ENCODE assay signal across 8 mouse cellular contexts in the genomic region with DNA sequence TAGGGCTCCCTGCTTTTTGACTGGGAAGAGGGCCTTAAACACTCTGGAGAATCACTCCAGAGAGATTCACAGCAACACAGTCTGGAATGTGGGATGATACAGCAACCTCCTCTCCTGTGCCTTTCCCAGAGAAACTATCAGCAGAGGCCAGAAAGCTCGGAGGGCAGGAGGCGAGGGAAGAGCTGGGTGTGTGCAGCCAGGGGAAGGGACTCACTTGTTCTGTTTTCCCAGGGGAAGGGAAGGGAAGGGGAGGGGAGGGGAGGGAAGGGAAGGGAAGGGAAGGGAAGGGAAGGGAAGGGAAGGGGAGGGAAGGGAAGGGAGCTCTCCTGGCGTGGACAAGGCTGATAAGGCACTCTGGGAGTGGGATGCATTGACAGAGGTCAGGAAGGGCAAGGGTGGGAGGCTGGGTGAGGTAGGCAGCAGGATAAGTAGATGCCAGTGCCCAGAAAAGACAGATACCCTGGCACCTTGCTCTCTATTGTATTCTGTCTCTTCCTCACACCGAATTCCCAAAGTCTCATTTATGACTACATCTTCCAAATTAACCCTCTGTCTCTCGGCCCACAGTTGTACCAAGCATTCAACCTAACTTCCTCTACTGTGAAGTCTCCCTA. TPM values are rescaled to one million over a fixed set of nuclear protein-coding genes. Genes with fewer than 3 reads are reported as not detected.
A peak's percentile ranks its signal among the peaks of the same experiment; 100 is the strongest.
DNase-seq lines count a peak whose midpoint lies in the region; ATAC-seq lines count a peak whose summit lies in the region.

No protein-coding gene starts in this region.

- H3K4me2 ChIP-seq in embryonic facial prominence, embryonic 13.5 days, result peak overlapping the region; percentile 80
- H3K4me2 ChIP-seq in hindbrain, embryonic 14.5 days (replicated peaks), result peak overlapping the region; percentile 73

- ATAC-seq in cerebellum, adult (ENCODE audit: insufficient number of reproducible peaks, low FRiP score, low TSS enrichment), result no peak
- ATAC-seq in embryonic facial prominence, embryonic 13.5 days (ENCODE audit: insufficient number of reproducible peaks, insufficient read depth, low FRiP score, low TSS enrichment, low read depth), result no peak
- ATAC-seq in hindbrain, embryonic 14.5 days (ENCODE audit: low FRiP score), result no peak

- peak overlapping the region; percentile 96 for H3K9ac ChIP-seq in embryonic facial prominence, embryonic 13.5 days
- peak overlapping the region; percentile 98 for H3K9ac ChIP-seq in hindbrain, embryonic 14.5 days

- no peaks in the 10 kb centered on the region for H3K9me3 ChIP-seq in embryonic facial prominence, embryonic 13.5 days
- no peaks in the 10 kb centered on the region for H3K9me3 ChIP-seq in hindbrain, embryonic 14.5 days (ENCODE audit: control insufficient read depth, low read length)

- peaks cover 49% of the 10 kb centered on the region for H3K4me1 ChIP-seq in embryonic facial prominence, embryonic 13.5 days
- H3K4me1 ChIP-seq in hindbrain, embryonic 14.5 days (replicated peaks; ENCODE audit: control insufficient read depth, insufficient read depth, low read length), result peaks cover 49% of the 10 kb centered on the region

- 46% methylated on average over 5 of the region's 5 CpGs for WGBS in embryonic facial prominence, embryonic 13.5 days
- WGBS in hindbrain, embryonic 14.5 days, result 31% methylated on average over 5 of the region's 5 CpGs

- peak; percentile 37 to 44 for DNase-seq in cerebellum, adult 18-20 months
- no peak for DNase-seq in hindbrain, embryonic 14.5 days (ENCODE audit: low spot score)
- DNase-seq in lung, postnatal 10 days, result peak; percentile 51
- no peak for DNase-seq in ovary, postnatal 14 days (ENCODE audit: low spot score)
- no peak for DNase-seq in layer of hippocampus, adult 9-10 months (ENCODE audit: low spot score)
- no peak for DNase-seq in urinary bladder, postnatal 4 days (ENCODE audit: low spot score in 2 of 2)

- H3K36me3 ChIP-seq in embryonic facial prominence, embryonic 13.5 days, result peaks cover 49% of the 10 kb centered on the region
- peaks cover 47% of the 10 kb centered on the region for H3K36me3 ChIP-seq in hindbrain, embryonic 14.5 days (replicated peaks; ENCODE audit: control insufficient read depth, insufficient read depth)

- peak overlapping the region; percentile 99; the same call in 1 of the 2 replicates for H3K27ac ChIP-seq in embryonic facial prominence, embryonic 13.5 days
- H3K27ac ChIP-seq in hindbrain, embryonic 14.5 days, result peak overlapping the region; percentile 99

- H3K4me3 ChIP-seq in embryonic facial prominence, embryonic 13.5 days, result peak overlapping the region; percentile 80
- peak overlapping the region; percentile 89 for H3K4me3 ChIP-seq in hindbrain, embryonic 14.5 days (replicated peaks; ENCODE audit: low read length)

- H3K27me3 ChIP-seq in embryonic facial prominence, embryonic 13.5 days, result no peaks in the 10 kb centered on the region
- no peaks in the 10 kb centered on the region for H3K27me3 ChIP-seq in hindbrain, embryonic 14.5 days (ENCODE audit: control insufficient read depth, insufficient read depth, low read length)

RNA-seq across cellular contexts. Expression of a gene that starts 2.7 kb away (rescaled TPM):
- polyA plus RNA-seq in embryonic facial prominence, embryonic 13.5 days (2015; fragmentation: Nextera tagmentation; extraction: Ambion mirVana), result 41.2 and 47.7 TPM in 2 replicates
- 47.1 and 49.0 TPM in 2 replicates for polyA plus RNA-seq in hindbrain, embryonic 14.5 days (2014; fragmentation: Nextera tagmentation; extraction: Ambion mirVana)

Comparison
In these comparisons a context has a peak if more than half of its experiments do, and no peak if none do; other contexts are left out.
1. DNase-seq: peak in cerebellum, adult 18-20 months (2 of 2) and lung, postnatal 10 days (single experiment); none in hindbrain, embryonic 14.5 days (single experiment), ovary, postnatal 14 days (single experiment), layer of hippocampus, adult 9-10 months (single experiment) and urinary bladder, postnatal 4 days (0 of 2).